Mouse (Mus musculus): ENCODE measurements around the gene Tcte1. TPM values are rescaled to one million over a fixed set of nuclear protein-coding genes. Genes with fewer than 3 reads are reported as not detected.
A peak's percentile ranks its signal among the peaks of the same experiment; 100 is the strongest.

Tcte1 gene
- polyA plus RNA-seq, 1 experiment from 2014 or later, result 1.5 TPM

DNA sequence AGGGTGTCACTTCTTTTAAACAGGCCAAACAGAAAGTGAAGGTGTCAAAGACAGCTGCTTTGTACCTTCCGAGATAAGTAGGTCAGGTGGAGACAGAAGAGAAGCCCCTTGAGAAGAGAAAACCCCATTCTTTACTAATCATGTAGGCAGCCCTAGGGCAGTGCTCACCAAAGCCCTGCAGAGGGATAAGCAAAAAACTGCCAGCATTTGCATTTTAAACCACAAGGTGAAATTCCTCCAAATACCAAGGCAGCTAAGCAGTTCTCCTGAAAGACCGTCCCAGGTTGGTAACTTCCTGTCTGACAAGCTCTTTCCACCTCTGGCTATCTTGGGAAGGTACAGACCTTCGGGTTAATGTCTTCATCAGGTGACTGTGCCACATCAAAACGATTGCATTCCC, 20.9 kb upstream of the Tcte1 start:
- Histone ChIP-seq H3K4me2 (ENCODE audit: low read depth, low read length) (no peak overlapping the region), H3K4me1 (ENCODE audit: control insufficient read depth, insufficient read depth, low read length) (no peaks in the 10 kb centered on the region), H3K9me3 (replicated peaks; ENCODE audit: control insufficient read depth, low read length) (no peaks in the 10 kb centered on the region), H3K9ac (replicated peaks; ENCODE audit: low read length) (no peak overlapping the region), H3K27me3 (ENCODE audit: control insufficient read depth, insufficient read depth, low read length) (no peaks in the 10 kb centered on the region), H3K27ac (replicated peaks; ENCODE audit: low read depth, low read length) (no peak overlapping the region), H3K36me3 (replicated peaks; ENCODE audit: control insufficient read depth, insufficient read depth, low read depth, low read length) (no peaks in the 10 kb centered on the region), H3K4me3 (ENCODE audit: low read depth, low read length) (no peak overlapping the region)
- 58% methylated on average over 4 of the region's 4 CpGs for WGBS
- ATAC-seq (replicated peaks; ENCODE audit: insufficient number of reproducible peaks, low FRiP score, low TSS enrichment, low read depth), result no peak
- DNase-seq (ENCODE audit: low spot score), result no peak

DNA sequence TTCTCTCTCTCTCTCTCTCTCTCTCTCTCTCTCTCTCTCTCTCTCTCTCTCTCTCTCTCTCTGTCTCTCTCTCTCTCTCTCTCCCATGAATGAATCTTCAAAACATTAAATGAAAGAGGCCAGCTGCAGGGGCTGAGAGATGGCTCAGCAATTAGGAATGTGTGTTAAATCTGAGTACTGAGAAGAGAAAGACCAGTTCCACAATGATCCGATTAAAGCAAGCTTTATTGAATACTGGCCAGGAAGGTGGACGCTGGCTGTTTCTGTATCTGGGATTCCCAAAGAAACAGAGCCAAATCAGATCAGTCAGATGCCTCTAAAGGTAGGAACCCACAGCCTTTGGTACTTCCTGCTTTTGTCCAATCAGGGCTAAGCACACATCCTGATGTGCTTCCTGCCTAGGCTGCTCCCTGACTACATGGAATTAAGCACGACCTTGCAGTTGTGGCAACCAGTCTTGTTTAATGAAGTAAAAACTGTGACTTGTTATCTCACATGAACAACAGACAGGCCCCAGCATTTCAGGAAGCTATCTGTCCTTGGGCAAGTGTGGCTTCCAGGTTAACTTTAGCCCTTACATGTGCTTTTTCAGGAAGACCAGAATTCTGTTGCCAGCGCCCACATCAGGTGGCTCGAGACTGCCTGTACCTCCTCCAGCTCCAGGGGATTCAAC, 19.8 kb upstream of the Tcte1 start:
- no peak overlapping the region for H3K27ac ChIP-seq (replicated peaks; ENCODE audit: low read depth, low read length)
- no peaks in the 10 kb centered on the region for H3K4me1 ChIP-seq (ENCODE audit: control insufficient read depth, insufficient read depth, low read length)
- no peaks in the 10 kb centered on the region for H3K27me3 ChIP-seq (ENCODE audit: control insufficient read depth, insufficient read depth, low read length)
- no peak for ATAC-seq (replicated peaks; ENCODE audit: insufficient number of reproducible peaks, low FRiP score, low TSS enrichment, low read depth)
- no peaks in the 10 kb centered on the region for H3K36me3 ChIP-seq (replicated peaks; ENCODE audit: control insufficient read depth, insufficient read depth, low read depth, low read length)
- no peaks in the 10 kb centered on the region for H3K9me3 ChIP-seq (replicated peaks; ENCODE audit: control insufficient read depth, low read length)
- DNase-seq (ENCODE audit: low spot score), result no peak
- H3K4me3 ChIP-seq (ENCODE audit: low read depth, low read length), result no peak overlapping the region
- no peak overlapping the region for H3K4me2 ChIP-seq (ENCODE audit: low read depth, low read length)
- WGBS, result 62% methylated on average over 5 of the region's 5 CpGs
- no peak overlapping the region for H3K9ac ChIP-seq (replicated peaks; ENCODE audit: low read length)

DNA sequence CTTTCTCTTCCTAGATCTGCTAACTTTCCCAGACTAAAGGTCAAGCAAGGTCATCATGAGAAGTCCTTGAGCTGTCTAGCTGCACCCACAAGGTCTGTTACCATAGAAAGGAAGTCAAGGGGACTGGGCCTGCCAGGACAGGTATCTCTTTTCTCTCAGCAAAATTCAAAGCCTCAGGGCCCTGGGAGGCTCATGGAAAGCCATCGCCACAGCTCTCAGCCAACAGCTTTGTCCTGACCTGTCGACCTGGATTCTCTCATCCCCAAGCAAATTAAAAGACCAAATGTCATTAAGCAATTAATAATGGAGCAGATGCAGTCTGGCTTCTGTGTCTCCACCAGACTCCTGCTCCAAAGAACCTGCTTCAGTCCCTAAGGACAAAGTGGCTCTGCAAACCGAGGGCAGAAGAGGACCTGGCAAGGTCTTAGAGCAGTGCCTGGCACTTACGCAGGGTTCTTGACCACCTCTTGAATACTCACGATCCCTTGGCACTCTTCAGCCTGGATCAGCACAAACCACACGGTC, 17.2 kb upstream of the Tcte1 start:
- no peaks in the 10 kb centered on the region for H3K9me3 ChIP-seq (replicated peaks; ENCODE audit: control insufficient read depth, low read length)
- H3K4me1 ChIP-seq (ENCODE audit: control insufficient read depth, insufficient read depth, low read length), result no peaks in the 10 kb centered on the region
- no peak overlapping the region for H3K4me2 ChIP-seq (ENCODE audit: low read depth, low read length)
- no peaks in the 10 kb centered on the region for H3K27me3 ChIP-seq (ENCODE audit: control insufficient read depth, insufficient read depth, low read length)
- H3K9ac ChIP-seq (replicated peaks; ENCODE audit: low read length), result no peak overlapping the region
- WGBS, result 75% methylated on average over 6 of the region's 6 CpGs
- ATAC-seq (replicated peaks; ENCODE audit: insufficient number of reproducible peaks, low FRiP score, low TSS enrichment, low read depth) (0 out of 2 replicates have a peak, but pooled peaks have one; percentile 12), DNase-seq (ENCODE audit: low spot score) (no peak)
- H3K27ac ChIP-seq (replicated peaks; ENCODE audit: low read depth, low read length), result no peak overlapping the region
- H3K4me3 ChIP-seq (ENCODE audit: low read depth, low read length), result no peak overlapping the region
- H3K36me3 ChIP-seq (replicated peaks; ENCODE audit: control insufficient read depth, insufficient read depth, low read depth, low read length), result no peaks in the 10 kb centered on the region

GRCm38 (mm10) chr17:45506700-45507189, 16.5 kb upstream of the Tcte1 start, which contains the start of gene Aars2:
Aars2 (plus strand) TSS chr17:45506841.
- Histone ChIP-seq H3K9ac (replicated peaks; ENCODE audit: low read length) (peak within 1 kb of the TSS; percentile 72), H3K27ac (replicated peaks; ENCODE audit: low read depth, low read length) (peak within 1 kb of the TSS; percentile 57; the same call in 1 of the 2 replicates), H3K4me2 (ENCODE audit: low read depth, low read length) (0 out of 2 replicates have a peak within 1 kb of the TSS, but pooled peaks have one; percentile 1), H3K9me3 (replicated peaks; ENCODE audit: control insufficient read depth, low read length) (no peaks in the 10 kb centered on the region), H3K27me3 (ENCODE audit: control insufficient read depth, insufficient read depth, low read length) (no peaks in the 10 kb centered on the region), H3K4me1 (ENCODE audit: control insufficient read depth, insufficient read depth, low read length) (no peaks in the 10 kb centered on the region), H3K4me3 (ENCODE audit: low read depth, low read length) (peak within 1 kb of the TSS; percentile 68), H3K36me3 (replicated peaks; ENCODE audit: control insufficient read depth, insufficient read depth, low read depth, low read length) (no peaks in the 10 kb centered on the region)
- ATAC-seq (replicated peaks; ENCODE audit: insufficient number of reproducible peaks, low FRiP score, low TSS enrichment, low read depth), result peak; percentile 81
- DNase-seq (ENCODE audit: low spot score), result peak; percentile 97
- under 1% methylated on average over 42 of the region's 42 CpGs for WGBS

DNA sequence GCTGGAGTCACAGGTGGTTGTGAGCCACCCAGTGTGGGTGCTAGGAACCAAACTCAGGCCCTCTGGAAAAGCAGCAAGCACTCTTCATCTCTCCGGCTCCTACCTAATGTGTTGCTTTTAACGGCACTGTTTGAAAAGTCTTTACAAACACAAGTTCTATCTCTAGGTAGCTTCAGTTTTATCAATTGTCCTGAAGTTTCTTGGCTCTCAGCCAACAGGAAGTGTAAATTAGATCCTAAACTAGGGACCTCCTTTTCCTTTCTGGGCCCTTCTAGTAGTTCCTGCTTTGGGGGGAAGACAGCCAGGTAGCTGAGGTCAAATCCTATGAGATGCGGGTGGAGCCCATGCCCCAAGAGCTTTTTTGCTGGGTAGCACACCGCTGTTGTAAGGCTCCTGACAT, 12.4 kb upstream of the Tcte1 start:
- Histone ChIP-seq H3K4me3 (ENCODE audit: low read depth, low read length) (no peak overlapping the region), H3K4me1 (ENCODE audit: control insufficient read depth, insufficient read depth, low read length) (no peaks in the 10 kb centered on the region), H3K9me3 (replicated peaks; ENCODE audit: control insufficient read depth, low read length) (no peaks in the 10 kb centered on the region), H3K36me3 (replicated peaks; ENCODE audit: control insufficient read depth, insufficient read depth, low read depth, low read length) (no peaks in the 10 kb centered on the region), H3K27me3 (ENCODE audit: control insufficient read depth, insufficient read depth, low read length) (no peaks in the 10 kb centered on the region), H3K27ac (replicated peaks; ENCODE audit: low read depth, low read length) (no peak overlapping the region), H3K9ac (replicated peaks; ENCODE audit: low read length) (no peak overlapping the region), H3K4me2 (ENCODE audit: low read depth, low read length) (no peak overlapping the region)
- ATAC-seq (replicated peaks; ENCODE audit: insufficient number of reproducible peaks, low FRiP score, low TSS enrichment, low read depth), result no peak
- WGBS, result 94% methylated on average over 4 of the region's 4 CpGs
- DNase-seq (ENCODE audit: low spot score), result no peak

DNA sequence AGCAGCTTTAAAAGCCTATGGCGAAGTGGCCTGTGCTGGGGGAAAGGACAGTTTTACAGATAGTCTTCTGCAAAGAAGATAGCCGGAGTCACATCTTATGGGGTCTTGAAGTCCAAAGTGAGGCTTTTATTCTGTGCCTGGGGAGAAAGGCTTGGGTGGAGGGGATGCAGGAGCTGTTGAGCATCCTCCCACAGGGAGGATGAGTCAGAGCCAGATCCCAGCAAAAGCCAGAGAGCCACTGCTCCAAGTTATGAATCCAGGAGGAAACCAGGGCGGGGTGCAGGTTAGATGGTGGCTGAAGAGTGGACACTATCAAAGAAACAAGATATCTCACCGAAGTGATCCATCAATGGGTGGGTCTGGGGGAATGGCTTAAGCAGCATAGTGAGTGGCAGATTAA, 11.5 kb upstream of the Tcte1 start:
- WGBS, result 96% methylated on average over 4 of the region's 4 CpGs
- no peaks in the 10 kb centered on the region for H3K36me3 ChIP-seq (replicated peaks; ENCODE audit: control insufficient read depth, insufficient read depth, low read depth, low read length)

DNA sequence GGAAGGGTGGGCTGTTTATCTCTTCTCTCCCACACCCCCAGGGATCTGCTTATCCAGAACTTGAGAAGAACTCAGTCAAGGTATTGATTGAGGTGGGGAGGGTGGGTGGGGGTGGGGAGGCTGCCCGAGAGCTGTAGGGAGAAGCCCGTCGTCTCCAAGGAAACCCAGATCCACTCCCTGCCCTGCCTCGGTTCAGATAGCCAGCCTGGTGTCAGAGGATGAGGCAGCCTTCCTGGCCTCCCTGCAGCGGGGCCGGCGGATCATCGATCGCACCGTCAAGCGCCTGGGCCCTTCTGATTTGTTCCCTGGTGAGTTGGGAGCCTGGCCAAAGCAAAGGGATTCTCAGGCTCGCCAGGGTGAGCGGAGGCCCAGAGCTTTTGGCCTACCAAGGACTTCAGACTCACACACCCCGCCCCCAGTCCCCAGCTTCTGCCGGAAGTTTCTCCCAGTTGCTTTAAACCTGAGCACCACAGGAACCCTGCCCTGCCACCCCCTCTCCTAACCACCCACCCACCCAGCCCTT, 8.0 kb upstream of the Tcte1 start:
- Histone ChIP-seq H3K27me3 (ENCODE audit: control insufficient read depth, insufficient read depth, low read length) (no peaks in the 10 kb centered on the region), H3K4me1 (ENCODE audit: control insufficient read depth, insufficient read depth, low read length) (no peaks in the 10 kb centered on the region), H3K9me3 (replicated peaks; ENCODE audit: control insufficient read depth, low read length) (no peaks in the 10 kb centered on the region), H3K4me2 (ENCODE audit: low read depth, low read length) (no peak overlapping the region), H3K9ac (replicated peaks; ENCODE audit: low read length) (no peak overlapping the region), H3K4me3 (ENCODE audit: low read depth, low read length) (no peak overlapping the region), H3K36me3 (replicated peaks; ENCODE audit: control insufficient read depth, insufficient read depth, low read depth, low read length) (no peaks in the 10 kb centered on the region; the same call in 1 of the 2 replicates), H3K27ac (replicated peaks; ENCODE audit: low read depth, low read length) (no peak overlapping the region)
- ATAC-seq (replicated peaks; ENCODE audit: insufficient number of reproducible peaks, low FRiP score, low TSS enrichment, low read depth), result no peak
- WGBS, result 45% methylated on average over 15 of the region's 15 CpGs
- no peak for DNase-seq (ENCODE audit: low spot score)

More for the DNA sequence above, 11.5 kb upstream of the Tcte1 start:
- H3K9me3 ChIP-seq (replicated peaks; ENCODE audit: control insufficient read depth, low read length), result no peaks in the 10 kb centered on the region
- H3K27ac ChIP-seq (replicated peaks; ENCODE audit: low read depth, low read length), result no peak overlapping the region
- H3K4me2 ChIP-seq (ENCODE audit: low read depth, low read length), result no peak overlapping the region
- H3K27me3 ChIP-seq (ENCODE audit: control insufficient read depth, insufficient read depth, low read length), result no peaks in the 10 kb centered on the region
- no peak overlapping the region for H3K9ac ChIP-seq (replicated peaks; ENCODE audit: low read length)
- DNase-seq (ENCODE audit: low spot score), result no peak
- H3K4me3 ChIP-seq (ENCODE audit: low read depth, low read length), result no peak overlapping the region
- ATAC-seq (replicated peaks; ENCODE audit: insufficient number of reproducible peaks, low FRiP score, low TSS enrichment, low read depth), result no peak
- no peaks in the 10 kb centered on the region for H3K4me1 ChIP-seq (ENCODE audit: control insufficient read depth, insufficient read depth, low read length)

DNA sequence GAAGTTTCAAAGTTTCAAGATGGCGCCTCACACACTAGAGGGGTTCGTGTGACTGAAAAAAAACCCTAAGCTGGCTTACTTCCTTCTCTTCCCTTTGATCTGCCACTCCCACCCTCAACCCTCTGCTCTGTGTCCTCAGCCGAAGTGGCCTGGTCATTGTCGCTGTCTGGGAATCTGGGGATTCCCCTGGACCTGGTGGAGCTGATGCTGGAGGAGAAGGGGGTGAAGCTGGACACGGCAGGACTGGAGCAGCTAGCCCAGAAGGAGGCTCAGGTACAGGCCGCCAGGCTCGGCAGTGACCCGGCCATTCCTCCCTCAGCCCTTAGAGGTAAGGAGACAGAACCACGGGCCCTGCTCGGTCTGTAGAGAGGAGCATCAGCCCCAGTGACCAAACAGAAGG, 7.4 kb upstream of the Tcte1 start:
- no peaks in the 10 kb centered on the region for H3K9me3 ChIP-seq (replicated peaks; ENCODE audit: control insufficient read depth, low read length)
- H3K4me3 ChIP-seq (ENCODE audit: low read depth, low read length), result no peak overlapping the region
- DNase-seq (ENCODE audit: low spot score), result no peak
- H3K9ac ChIP-seq (replicated peaks; ENCODE audit: low read length), result no peak overlapping the region
- WGBS, result 90% methylated on average over 10 of the region's 10 CpGs
- no peaks in the 10 kb centered on the region for H3K27me3 ChIP-seq (ENCODE audit: control insufficient read depth, insufficient read depth, low read length)
- no peak overlapping the region for H3K27ac ChIP-seq (replicated peaks; ENCODE audit: low read depth, low read length)
- no peak for ATAC-seq (replicated peaks; ENCODE audit: insufficient number of reproducible peaks, low FRiP score, low TSS enrichment, low read depth)
- H3K4me2 ChIP-seq (ENCODE audit: low read depth, low read length), result no peak overlapping the region
- no peaks in the 10 kb centered on the region for H3K4me1 ChIP-seq (ENCODE audit: control insufficient read depth, insufficient read depth, low read length)
- H3K36me3 ChIP-seq (replicated peaks; ENCODE audit: control insufficient read depth, insufficient read depth, low read depth, low read length), result no peaks in the 10 kb centered on the region; the same call in 1 of the 2 replicates
